Mouse (Mus musculus) granulocyte monocyte progenitor cell, adult 5-6 weeks (primary cell): ENCODE measurements around the gene Grm1. TPM values are rescaled to one million over a fixed set of nuclear protein-coding genes. Genes with fewer than 3 reads are reported as not detected.

Source experiments
- total RNA-seq, 2 experiments: library from RNA; stranded (forward) in 1 of 2; stranded (reverse) in 1 of 2; fragments of 200-712, 200-1000 nt in 1 of 2; fragments of >200 nt in 1 of 2; fragmentation: Nextera tagmentation in 1 of 2; gene quantifications; 2 replicates each; pipeline ENCODE4 v1.2.3; 2014 to 2017

Gene Grm1
- total RNA-seq, 2 experiments from 2014 or later, result not detected

Other genes starting within 250 kb of the Grm1 start
- 16.3 and 18.0 TPM in 2 replicates for gene Shprh, start 67.1 kb upstream of the Grm1 start, total RNA-seq (2014; fragmentation: Nextera tagmentation)
- 20.6 and 24.6 TPM in 2 replicates for gene Shprh, start 67.1 kb upstream of the Grm1 start, total RNA-seq (2017)
- 6.7 and 8.5 TPM in 2 replicates for gene Fbxo30, start 199.0 kb upstream of the Grm1 start, total RNA-seq (2014; fragmentation: Nextera tagmentation)
- gene Fbxo30, start 199.0 kb upstream of the Grm1 start, total RNA-seq (2017), result 14.6 and 14.7 TPM in 2 replicates